Mouse (Mus musculus): ENCODE data around the gene 1700057G04Rik. TPM values are rescaled to one million over a fixed set of nuclear protein-coding genes. Genes with fewer than 3 reads are reported as not detected.

Gene 1700057G04Rik
- total and polyA plus RNA-seq, 3 experiments = 0.22 TPM; not detected in 2

GRCm38 (mm10) chr9:92280048-92280447 is 29.1 kb upstream of the 1700057G04Rik start:
- TF ChIP-seq GATA2 (IDR thresholded peaks at IDR 0.05; ENCODE audit: borderline replicate concordance, low read depth, low read length) (no peak), GATA1 (IDR thresholded peaks at IDR 0.05; ENCODE audit: borderline replicate concordance, low read length) (no peak), POLR2AphosphoS5 (IDR thresholded peaks at IDR 0.05; ENCODE audit: insufficient replicate concordance, low read depth, low read length) (no peak)
- H3K36me3 ChIP-seq (replicated peaks) = no peaks in the 10 kb centered on the region
- no peak overlapping the region for H3K4me3 ChIP-seq (ENCODE audit: low read depth, low read length)

GRCm38 (mm10) chr9:92282563-92283171 is 26.5 kb upstream of the 1700057G04Rik start:
- Histone ChIP-seq H3K9me3 (replicated peaks) (no peaks in the 10 kb centered on the region), H3K4me3 (ENCODE audit: low read depth, low read length) (no peak overlapping the region), H3K27me3 (ENCODE audit: insufficient read depth, low read length) (no peaks in the 10 kb centered on the region), H3K4me1 (ENCODE audit: insufficient read depth, low read depth, low read length) (peaks cover 21% of the 10 kb centered on the region), H3K36me3 (replicated peaks) (no peaks in the 10 kb centered on the region)
- no peak for DNase-seq (ENCODE audit: low spot score)
- no peak for ATAC-seq (ENCODE audit: extremely low read depth, insufficient number of reproducible peaks, low FRiP score, poor library complexity, severe bottlenecking)
- TF ChIP-seq TAL1 (conservative IDR thresholded peaks at IDR 0.05; ENCODE audit: low read depth, low read length) = no peak
- TF ChIP-seq GATA1 (IDR thresholded peaks at IDR 0.05; ENCODE audit: borderline replicate concordance, low read length) = no peak
- no peak for TF ChIP-seq GATA2 (IDR thresholded peaks at IDR 0.05; ENCODE audit: borderline replicate concordance, low read depth, low read length)

More at GRCm38 (mm10) chr9:92280048-92280447, 29.1 kb upstream of the 1700057G04Rik start:
- no peak for DNase-seq (ENCODE audit: low spot score)
- Histone ChIP-seq H3K27me3 (ENCODE audit: insufficient read depth, low read length) (no peaks in the 10 kb centered on the region), H3K4me1 (ENCODE audit: insufficient read depth, low read depth, low read length) (peaks cover 43% of the 10 kb centered on the region), H3K9me3 (replicated peaks) (no peaks in the 10 kb centered on the region)
- peak; percentile 32 for ATAC-seq (ENCODE audit: extremely low read depth, insufficient number of reproducible peaks, low FRiP score, poor library complexity, severe bottlenecking)

GRCm38 (mm10) chr9:92289675-92290074 is 19.5 kb upstream of the 1700057G04Rik start:
- H3K9me3 ChIP-seq (replicated peaks) = no peaks in the 10 kb centered on the region

GRCm38 (mm10) chr9:92292169-92292568 is 17.0 kb upstream of the 1700057G04Rik start:
- TF ChIP-seq TAL1 (conservative IDR thresholded peaks at IDR 0.05; ENCODE audit: low read depth, low read length) (no peak), GATA1 (IDR thresholded peaks at IDR 0.05; ENCODE audit: borderline replicate concordance, low read length) (no peak), GATA2 (IDR thresholded peaks at IDR 0.05; ENCODE audit: borderline replicate concordance, low read depth, low read length) (no peak), CTCF (IDR thresholded peaks at IDR 0.05; ENCODE audit: low read depth, low read length) (no peak), POLR2AphosphoS5 (IDR thresholded peaks at IDR 0.05; ENCODE audit: insufficient replicate concordance, low read depth, low read length) (no peak)
- no peak for DNase-seq (ENCODE audit: low spot score)
- no peaks in the 10 kb centered on the region for H3K36me3 ChIP-seq (replicated peaks)
- H3K9me3 ChIP-seq (replicated peaks) = no peaks in the 10 kb centered on the region
- H3K27me3 ChIP-seq (ENCODE audit: insufficient read depth, low read length) = no peaks in the 10 kb centered on the region
- ATAC-seq (ENCODE audit: extremely low read depth, insufficient number of reproducible peaks, low FRiP score, poor library complexity, severe bottlenecking) = no peak
- H3K4me3 ChIP-seq (ENCODE audit: low read depth, low read length) = no peak overlapping the region
- peaks cover 27% of the 10 kb centered on the region for H3K4me1 ChIP-seq (ENCODE audit: insufficient read depth, low read depth, low read length)

More at GRCm38 (mm10) chr9:92289675-92290074, 19.5 kb upstream of the 1700057G04Rik start:
- H3K4me3 ChIP-seq (ENCODE audit: low read depth, low read length) = no peak overlapping the region
- no peaks in the 10 kb centered on the region for H3K27me3 ChIP-seq (ENCODE audit: insufficient read depth, low read length)
- no peak for TF ChIP-seq GATA2 (IDR thresholded peaks at IDR 0.05; ENCODE audit: borderline replicate concordance, low read depth, low read length)
- TF ChIP-seq TAL1 (conservative IDR thresholded peaks at IDR 0.05; ENCODE audit: low read depth, low read length) = peak; percentile 80
- peaks cover 27% of the 10 kb centered on the region for H3K4me1 ChIP-seq (ENCODE audit: insufficient read depth, low read depth, low read length)
- ATAC-seq (ENCODE audit: extremely low read depth, insufficient number of reproducible peaks, low FRiP score, poor library complexity, severe bottlenecking) (peak; percentile 99), DNase-seq (ENCODE audit: low spot score) (peak; percentile 23)
- no peaks in the 10 kb centered on the region for H3K36me3 ChIP-seq (replicated peaks)

GRCm38 (mm10) chr9:92292922-92293321 is 16.3 kb upstream of the 1700057G04Rik start:
- Histone ChIP-seq H3K4me3 (ENCODE audit: low read depth, low read length) (no peak overlapping the region), H3K9me3 (replicated peaks) (no peaks in the 10 kb centered on the region), H3K27me3 (ENCODE audit: insufficient read depth, low read length) (no peaks in the 10 kb centered on the region), H3K4me1 (ENCODE audit: insufficient read depth, low read depth, low read length) (peaks cover 27% of the 10 kb centered on the region), H3K36me3 (replicated peaks) (no peaks in the 10 kb centered on the region)
- ATAC-seq (ENCODE audit: extremely low read depth, insufficient number of reproducible peaks, low FRiP score, poor library complexity, severe bottlenecking) (no peak), DNase-seq (ENCODE audit: low spot score) (no peak)
- TF ChIP-seq GATA1 (IDR thresholded peaks at IDR 0.05; ENCODE audit: borderline replicate concordance, low read length) (no peak), GATA2 (IDR thresholded peaks at IDR 0.05; ENCODE audit: borderline replicate concordance, low read depth, low read length) (no peak), TAL1 (conservative IDR thresholded peaks at IDR 0.05; ENCODE audit: low read depth, low read length) (no peak), POLR2AphosphoS5 (IDR thresholded peaks at IDR 0.05; ENCODE audit: insufficient replicate concordance, low read depth, low read length) (no peak), CTCF (IDR thresholded peaks at IDR 0.05; ENCODE audit: low read depth, low read length) (no peak)

- H3K27me3 ChIP-seq (ENCODE audit: insufficient read depth, low read length) = no peaks in the 10 kb centered on the region
- no peak overlapping the region for H3K4me3 ChIP-seq (ENCODE audit: low read depth, low read length)
- no peaks in the 10 kb centered on the region for H3K36me3 ChIP-seq (replicated peaks)
- DNase-seq (ENCODE audit: low spot score) (no peak), ATAC-seq (ENCODE audit: extremely low read depth, insufficient number of reproducible peaks, low FRiP score, poor library complexity, severe bottlenecking) (no peak)
- peaks cover 25% of the 10 kb centered on the region for H3K4me1 ChIP-seq (ENCODE audit: insufficient read depth, low read depth, low read length)
- H3K9me3 ChIP-seq (replicated peaks) = no peaks in the 10 kb centered on the region
- TF ChIP-seq TAL1 (conservative IDR thresholded peaks at IDR 0.05; ENCODE audit: low read depth, low read length) (no peak), GATA2 (IDR thresholded peaks at IDR 0.05; ENCODE audit: borderline replicate concordance, low read depth, low read length) (no peak), GATA1 (IDR thresholded peaks at IDR 0.05; ENCODE audit: borderline replicate concordance, low read length) (no peak), CTCF (IDR thresholded peaks at IDR 0.05; ENCODE audit: low read depth, low read length) (no peak), POLR2AphosphoS5 (IDR thresholded peaks at IDR 0.05; ENCODE audit: insufficient replicate concordance, low read depth, low read length) (no peak)
Measured at GRCm38 (mm10) chr9:92293560-92294548, 15.3 kb upstream of the 1700057G04Rik start.
